Mouse (Mus musculus) gastrocnemius, adult 18-20 months (tissue): Measurements from ENCODE around the gene Ndufb10. TPM values are rescaled to one million over a fixed set of nuclear protein-coding genes. Genes with fewer than 3 reads are reported as not detected.
"Not testable (repeated sequence)": the region's sequence is repeated elsewhere in the genome, so short reads cannot be mapped to it uniquely, and the experiment has no call there.

Source experiments
- DNase-seq: peaks from one replicate; pipeline ENCODE4 v3.0.0; 2021; ENCODE audit warnings: low spot score
- total RNA-seq, 2 experiments: library from RNA; stranded (reverse); gene quantifications; 2 replicates each; pipeline ENCODE4 v1.2.3; 2021

Ndufb10 gene
- total RNA-seq, 2 experiments from 2014 or later = 428 to 481 TPM

DNA sequence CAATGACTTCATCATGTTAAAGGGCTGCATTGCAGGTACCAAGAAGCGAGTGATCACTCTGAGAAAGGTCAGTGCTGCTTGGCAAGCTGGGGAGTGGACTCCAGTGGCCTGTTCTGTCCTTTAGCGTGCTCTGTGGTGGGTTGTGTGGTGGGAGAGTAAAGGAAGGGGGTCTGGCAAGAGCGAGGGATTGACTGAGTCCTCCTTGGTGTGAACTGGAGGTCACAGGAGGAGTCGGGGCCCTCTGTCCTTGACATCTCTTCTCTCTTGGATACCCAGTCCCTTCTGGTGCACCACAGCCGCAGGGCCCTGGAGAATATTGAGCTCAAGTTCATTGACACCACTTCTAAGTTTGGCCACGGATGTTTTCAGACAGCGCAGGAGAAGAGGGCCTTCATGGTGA lies 11.2 kb upstream of the Ndufb10 start:
- no peak for DNase-seq

GRCm38 (mm10) chr17:24734513-24734912 lies 10.2 kb upstream of the Ndufb10 start:
- no peak for DNase-seq

- DNase-seq = no peak
These were observed 9.3 kb upstream of the Ndufb10 start for GRCm38 (mm10) chr17:24733434-24734050.

GRCm38 (mm10) chr17:24732233-24732935 lies 8.1 kb upstream of the Ndufb10 start:
- DNase-seq = peak; percentile 89

- DNase-seq = no peak
These were observed 6.5 kb upstream of the Ndufb10 start for GRCm38 (mm10) chr17:24730787-24731186.

DNA sequence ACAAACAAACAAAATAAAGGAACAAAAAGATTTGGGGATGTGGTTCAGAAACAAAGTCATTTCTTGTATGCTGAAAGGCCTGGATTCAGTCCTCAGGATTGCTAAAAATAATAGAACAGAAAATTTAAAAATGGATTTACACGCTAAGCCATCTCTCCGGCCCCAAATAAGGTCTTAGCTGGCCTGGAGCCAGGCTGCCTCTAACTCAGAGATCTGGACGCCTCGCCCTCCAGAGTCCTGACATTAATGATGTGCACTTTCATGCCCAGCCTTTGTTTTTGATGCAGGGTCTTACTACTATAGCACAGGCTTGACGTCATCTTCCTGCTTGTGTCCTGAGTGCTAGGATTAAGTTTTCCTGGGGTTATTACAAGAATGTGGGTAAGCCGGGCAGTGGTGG lies 4.8 kb upstream of the Ndufb10 start:
- DNase-seq = peak; percentile 55

DNA sequence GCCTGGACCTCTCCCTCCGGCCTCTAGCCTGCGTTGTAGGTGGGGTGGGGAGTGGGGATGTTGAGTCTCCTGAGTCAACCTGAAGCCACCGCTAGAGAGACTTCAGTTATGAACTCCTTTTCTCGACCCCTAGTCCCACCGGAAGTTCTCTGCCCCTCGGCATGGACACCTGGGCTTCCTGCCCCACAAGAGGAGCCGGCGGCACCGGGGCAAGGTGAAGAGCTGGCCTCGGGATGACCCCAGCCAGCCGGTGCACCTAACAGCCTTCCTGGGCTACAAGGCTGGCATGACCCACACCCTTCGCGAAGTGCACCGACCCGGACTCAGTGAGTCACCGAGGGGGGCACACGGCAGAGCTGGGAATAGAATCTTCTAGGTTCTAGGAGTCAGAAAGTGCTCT lies 3.9 kb upstream of the Ndufb10 start:
- no peak for DNase-seq

DNA sequence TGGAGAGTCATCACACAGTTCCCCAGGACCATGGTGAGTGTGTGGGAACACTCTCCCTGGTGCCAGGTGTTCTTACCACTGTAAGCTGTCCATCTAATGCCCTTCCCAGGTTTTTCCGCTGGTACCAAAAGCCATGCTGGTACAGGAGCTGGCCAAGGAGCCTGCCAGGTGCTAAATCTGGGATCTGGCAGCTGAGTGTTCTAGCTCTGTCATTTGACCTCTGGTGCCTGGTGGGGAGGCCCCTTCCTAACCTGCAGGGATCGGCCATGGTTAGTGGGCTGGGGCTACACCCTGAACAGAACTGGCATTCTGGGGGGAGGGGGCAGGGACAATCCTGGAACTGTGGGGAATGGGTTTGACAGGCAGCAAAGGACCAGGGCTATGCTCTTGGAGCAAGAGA lies 3.3 kb upstream of the Ndufb10 start, which contains the start of gene Rpl3l:
Gene Rpl3l (plus strand): TSS at position 203 of the 400 bp plus-strand sequence.
- DNase-seq = peak; percentile 85

- no peak for DNase-seq
These were observed 1.5 kb upstream of the Ndufb10 start for GRCm38 (mm10) chr17:24725637-24726390.

GRCm38 (mm10) chr17:24723881-24724180 lies 447 bp downstream of the Ndufb10 start:
- DNase-seq = no peak

DNA sequence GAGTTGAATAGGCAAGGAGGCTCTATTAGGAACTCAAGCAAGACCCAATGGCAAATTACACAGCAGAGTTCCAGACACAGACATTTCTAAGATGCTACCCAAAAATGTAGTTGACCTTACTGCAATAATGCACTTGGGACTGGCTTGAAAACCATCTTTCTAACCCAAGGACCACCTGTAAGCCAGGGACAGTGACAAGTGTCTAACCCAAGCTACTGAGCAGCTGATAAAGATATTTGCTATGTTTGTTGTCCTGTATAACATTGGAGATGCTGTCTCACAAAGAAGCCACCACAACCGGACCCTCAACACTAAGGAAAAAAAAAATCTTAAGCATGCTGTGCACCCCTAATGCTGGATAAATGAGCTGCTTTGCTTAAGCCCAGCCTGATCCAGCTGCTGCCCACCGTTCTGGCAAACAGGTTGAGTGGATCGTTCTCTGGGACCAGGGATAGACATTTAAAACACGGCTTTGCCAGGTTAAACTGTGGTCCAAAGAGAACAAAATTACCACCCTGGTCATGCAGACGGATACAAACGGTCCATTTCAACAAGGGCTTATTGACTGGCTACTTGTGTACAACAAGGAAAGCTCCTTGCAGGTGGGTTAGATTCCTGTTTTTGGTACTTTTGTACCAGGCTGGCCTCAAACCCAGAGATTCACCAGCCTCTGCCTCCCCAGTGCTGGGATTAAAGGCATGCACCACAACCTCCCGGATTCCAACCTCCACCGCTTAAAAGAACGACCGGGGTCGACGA lies 977 bp downstream of the Ndufb10 start:
- DNase-seq = no peak

DNA sequence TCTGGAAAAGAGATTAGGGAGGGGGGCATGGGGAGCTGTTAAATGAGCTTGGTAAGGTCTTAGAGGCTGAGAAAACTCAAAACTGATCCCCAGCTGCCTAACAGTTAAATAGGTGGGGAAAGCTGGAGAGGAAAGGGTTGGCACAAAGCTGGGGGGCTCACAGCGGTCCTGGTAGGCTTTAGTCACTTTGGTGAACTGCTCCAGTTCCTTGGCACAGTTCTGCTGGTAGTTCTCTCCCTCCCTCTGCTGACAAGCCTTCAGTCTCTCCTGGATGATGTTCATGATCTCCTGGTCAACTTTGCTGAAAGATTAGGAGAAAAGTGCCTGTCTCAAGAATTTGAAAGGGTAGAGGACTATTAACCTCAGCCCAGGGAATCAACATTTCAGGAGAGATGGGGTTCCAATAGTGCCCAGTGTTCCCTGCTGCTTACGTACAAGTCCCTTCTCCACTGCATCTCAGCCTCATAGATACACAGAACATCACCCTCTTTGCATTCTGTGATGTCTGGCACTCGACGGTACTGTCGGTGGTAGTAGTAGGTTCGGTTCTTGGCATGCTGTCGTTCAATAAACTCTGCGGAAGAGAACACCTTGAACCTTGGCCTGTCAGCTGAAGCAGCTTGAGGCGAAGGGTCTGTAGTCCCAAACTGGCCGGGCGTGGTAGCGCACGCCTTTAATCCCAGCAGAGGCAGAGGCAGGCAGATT lies 1.9 kb downstream of the Ndufb10 start:
- DNase-seq = no peak

DNA sequence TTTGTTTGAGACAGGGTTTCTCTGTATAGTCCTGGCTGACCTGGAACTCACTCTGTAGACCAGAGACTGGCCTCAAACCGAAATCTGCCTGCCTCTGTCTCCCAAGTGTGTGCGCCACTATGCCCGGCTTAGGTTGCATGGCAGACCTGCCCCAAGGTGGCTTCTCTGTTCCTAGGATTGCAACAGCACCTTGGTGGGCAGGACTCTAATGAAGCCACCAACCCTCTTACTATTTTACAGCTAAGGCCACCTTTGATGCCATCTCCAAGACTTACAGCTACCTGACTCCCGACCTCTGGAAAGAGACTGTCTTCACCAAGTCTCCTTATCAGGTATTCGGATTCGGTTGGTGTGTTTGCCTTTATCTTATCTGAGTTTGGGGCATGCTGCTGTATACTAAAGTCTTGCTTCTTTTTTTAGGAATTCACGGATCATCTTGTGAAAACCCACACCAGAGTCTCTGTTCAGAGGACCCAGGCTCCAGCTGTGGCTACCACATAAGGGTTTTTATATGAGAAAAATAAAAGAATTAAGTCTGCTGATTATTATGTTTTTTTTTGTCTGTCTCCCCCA lies 2.8 kb downstream of the Ndufb10 start:
- not testable (repeated sequence) for DNase-seq

GRCm38 (mm10) chr17:24720616-24721015 lies 3.7 kb downstream of the Ndufb10 start:
- DNase-seq = not testable (repeated sequence)

DNA sequence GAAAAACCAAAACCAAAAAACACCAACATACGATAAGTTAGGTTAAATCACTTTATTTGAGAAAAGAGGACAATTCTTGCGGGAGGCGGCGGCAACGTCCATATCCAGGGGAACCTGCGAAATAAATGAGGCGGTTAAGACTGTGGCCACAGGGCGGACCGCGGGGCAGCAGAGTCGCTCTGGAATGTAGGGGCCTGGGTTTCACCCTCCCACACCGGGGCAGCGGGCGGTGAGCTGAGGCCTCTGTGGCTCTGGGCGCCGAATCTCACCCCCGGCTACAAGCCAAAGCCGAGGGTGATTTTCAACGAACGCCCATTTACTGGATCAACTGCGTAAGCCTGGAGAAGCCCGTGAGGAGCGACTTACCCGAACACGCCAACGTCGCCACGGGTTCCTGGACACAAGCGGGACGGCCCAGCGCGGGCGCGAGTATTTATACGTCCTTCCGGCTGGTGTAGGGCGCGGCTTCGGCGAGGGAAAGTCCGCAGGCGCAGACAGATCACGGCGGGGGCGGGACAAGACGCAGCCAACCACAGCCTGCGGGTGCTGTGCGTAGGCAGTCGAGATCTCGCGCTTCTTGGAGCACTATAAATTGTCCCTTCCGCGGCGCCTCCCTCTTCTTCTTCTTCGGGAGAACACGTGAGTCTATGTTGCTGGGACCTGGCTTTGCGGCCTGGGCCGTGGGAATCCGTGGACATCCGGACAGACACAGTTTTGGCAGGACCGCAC lies 4.6 kb downstream of the Ndufb10 start:
- DNase-seq = peak; percentile 98

DNA sequence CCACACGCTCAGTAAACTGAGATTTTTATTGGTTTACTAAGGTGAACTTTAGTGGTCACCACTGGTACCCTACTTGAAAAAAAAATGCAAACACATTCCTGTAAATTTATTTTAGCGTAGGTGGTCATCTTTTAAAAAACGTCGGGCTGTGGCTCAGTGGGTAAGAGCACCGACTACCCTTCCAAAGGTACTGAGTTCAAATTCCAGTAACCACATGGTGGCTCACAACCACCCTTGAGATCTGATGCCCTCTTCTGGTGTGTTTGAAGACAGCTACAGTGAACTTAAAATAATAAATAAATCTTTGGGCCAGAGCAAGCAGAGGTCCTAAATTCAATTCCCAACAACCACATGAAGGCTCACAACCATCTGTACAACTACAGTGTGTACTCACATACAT lies 5.3 kb downstream of the Ndufb10 start:
- DNase-seq = not testable (repeated sequence)

DNA sequence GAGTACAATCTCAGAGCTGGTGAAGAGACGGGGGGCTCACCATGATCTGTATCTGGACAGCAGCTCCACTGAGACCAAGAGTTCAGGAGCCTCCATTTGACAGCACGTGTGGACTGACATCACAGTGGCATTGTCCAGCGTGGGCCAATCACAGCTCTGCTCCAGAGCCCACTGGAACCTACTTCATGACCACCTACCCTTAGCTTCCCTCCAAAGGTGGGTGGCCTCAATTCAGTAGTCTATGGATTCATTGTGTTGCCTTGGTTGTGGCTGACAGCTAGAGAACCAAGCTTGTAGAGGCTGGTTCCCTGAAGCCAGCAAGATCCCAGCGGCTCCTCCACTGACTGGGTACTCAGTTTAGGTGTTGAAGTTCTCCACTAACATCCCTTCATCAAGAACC lies 6.3 kb downstream of the Ndufb10 start, which contains the start of the genes Rnf151 and Rps2:
Gene Rnf151 (minus strand): TSS at position 121 of the 400 bp plus-strand sequence.
Gene Rps2 (plus strand): TSS at position 174 of the 400 bp plus-strand sequence.
- DNase-seq = no peak

DNA sequence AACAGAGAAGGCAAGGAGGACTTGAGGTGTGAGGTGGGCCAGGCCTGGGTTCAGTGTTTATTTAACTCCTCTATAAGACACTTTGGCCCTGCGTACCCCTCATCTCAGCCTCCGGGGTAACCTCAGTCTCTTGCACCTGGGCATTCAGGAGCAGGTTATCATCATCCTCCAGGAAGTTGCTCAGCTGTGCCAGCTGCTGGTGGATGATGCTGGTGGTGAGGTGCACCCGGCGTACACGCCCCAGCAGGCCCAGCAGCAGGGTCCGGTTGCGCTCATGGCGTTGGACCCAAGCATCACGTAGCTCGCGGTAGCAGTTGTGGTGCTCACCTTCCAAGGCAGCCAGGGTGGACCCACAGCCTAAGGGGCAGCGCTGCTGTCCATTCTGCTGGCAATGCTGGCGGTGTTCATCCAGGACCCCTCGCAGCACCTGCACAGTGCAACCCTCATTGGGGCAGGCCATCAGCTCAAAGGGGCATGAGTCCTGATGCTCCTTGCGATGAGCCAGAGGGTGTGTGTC lies 8.1 kb downstream of the Ndufb10 start:
- DNase-seq = no peak

DNA sequence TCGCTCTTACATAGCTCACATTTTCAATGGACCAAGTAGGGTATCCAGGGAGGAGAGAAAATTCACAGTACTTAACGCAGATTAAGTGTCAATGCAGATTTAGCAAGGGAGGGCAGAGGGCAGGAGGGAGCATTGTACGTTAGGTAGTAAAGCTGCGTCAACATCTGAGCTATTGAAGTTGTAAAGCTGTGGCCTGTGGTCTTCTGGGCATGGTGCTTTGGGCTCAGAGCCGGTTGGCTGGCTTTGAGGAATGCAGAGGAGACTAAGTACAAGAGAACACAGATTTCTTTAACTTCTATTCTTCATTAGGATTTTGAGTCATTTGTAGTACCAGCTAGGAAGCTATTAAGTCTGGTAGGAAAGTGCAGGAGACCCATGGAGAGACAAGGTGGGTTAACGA lies 8.7 kb downstream of the Ndufb10 start:
- DNase-seq = no peak

GRCm38 (mm10) chr17:24708646-24709045 lies 15.6 kb downstream of the Ndufb10 start:
- no peak for DNase-seq
